Mouse (Mus musculus) limb, embryonic 14.5 days (tissue): ENCODE measurements at regions not wholly inside any gene's neighbourhood (a gene's known extent, or its start where the extent isn't known, plus 50 kb on each side); places are given as distances from the start of the nearest gene placed in this dataset.

ENCODE experiments used
- ATAC-seq: fragments of 200-750 bp; cut with Nextera tagmentation; 2 replicates; pipeline ENCODE4 v1.8.0; 2017; ENCODE audit warnings: low read depth, moderate number of reproducible peaks, moderate TSS enrichment; ENCODE audit not compliant: low FRiP score
- DNase-seq: peaks from one replicate; pipeline ENCODE4 v3.0.0-alpha.2; 2015; ENCODE audit warnings: low spot score
- H3K27ac ChIP-seq: fragments of 300-500 bp; sonication (generic); replicated peaks from 2 replicates; pipeline ENCODE4 v1.5.1; 2014; ENCODE audit warnings: low read depth, mild to moderate bottlenecking, low read length, moderate library complexity, mixed read lengths
- H3K27me3 ChIP-seq: fragments of 300-500 bp; sonication (generic); 2 replicates; pipeline ENCODE4 v1.6.1; 2014; ENCODE audit warnings: low read length, mixed read lengths; ENCODE audit not compliant: control insufficient read depth, insufficient read depth
- H3K36me3 ChIP-seq: fragments of 300-500 bp; sonication (generic); 2 replicates; pipeline ENCODE4 v1.6.1; 2014; ENCODE audit warnings: mild to moderate bottlenecking, low read length, moderate library complexity, mixed read lengths; ENCODE audit not compliant: control insufficient read depth, insufficient read depth
- H3K4me1 ChIP-seq: fragments of 300-500 bp; sonication (generic); 2 replicates; pipeline ENCODE4 v1.6.1; 2014; ENCODE audit warnings: antibody characterized with exemption, low read length, mixed read lengths; ENCODE audit not compliant: control insufficient read depth, insufficient read depth
- H3K4me2 ChIP-seq: fragments of 300-500 bp; sonication (generic); replicated peaks from 2 replicates; pipeline ENCODE4 v1.6.1; 2014; ENCODE audit warnings: low read depth, mild to moderate bottlenecking, low read length, moderate library complexity; ENCODE audit not compliant: severe bottlenecking
- H3K4me3 ChIP-seq: fragments of 300-500 bp; sonication (generic); replicated peaks from 2 replicates; pipeline ENCODE4 v1.5.1; 2014; ENCODE audit warnings: low read length
- H3K9ac ChIP-seq: fragments of 300-500 bp; sonication (generic); 2 replicates; pipeline ENCODE4 v1.6.1; 2014; ENCODE audit warnings: mild to moderate bottlenecking, low read depth, low read length, moderate library complexity; ENCODE audit not compliant: severe bottlenecking
- H3K9me3 ChIP-seq: fragments of 300-500 bp; sonication (generic); 2 replicates; pipeline ENCODE4 v1.6.1; 2016; ENCODE audit warnings: low read length; ENCODE audit not compliant: control insufficient read depth
- POLR2A ChIP-seq: fragments of 200-500 bp; IDR thresholded peaks from 2 replicates; pipeline ENCODE4 v1.8.0; 2012; ENCODE audit warnings: inconsistent platforms, mild to moderate bottlenecking, moderate library complexity, borderline replicate concordance; ENCODE audit not compliant: insufficient read depth, insufficient read length; ENCODE audit errors: extremely low read depth
- WGBS: fragments of 180-500 bp; shearing (Covaris S2); extraction: QIAGEN DNeasy Blood & Tissue Kit; methylation state at CpG from one replicate; pipeline ENCODE4 v1.1.7; 2014; 5-methylcytosine and 5-hydroxymethylcytosine counted together

GRCm38 (mm10) chr10:60938749-60939148 is 107.4 kb upstream of the Unc5b start:
- 83% methylated on average over 10 of the region's 10 CpGs for WGBS
- H3K4me2 ChIP-seq = no peak overlapping the region
- no peak for ATAC-seq
- H3K36me3 ChIP-seq = no peaks in the 10 kb centered on the region
- H3K4me3 ChIP-seq = no peak overlapping the region
- no peaks in the 10 kb centered on the region for H3K4me1 ChIP-seq
- H3K27ac ChIP-seq = no peak overlapping the region
- H3K9me3 ChIP-seq = no peaks in the 10 kb centered on the region
- H3K9ac ChIP-seq = no peak overlapping the region
- no peaks in the 10 kb centered on the region for H3K27me3 ChIP-seq
- DNase-seq = no peak
- TF ChIP-seq POLR2A = no peak

GRCm38 (mm10) chr10:60937517-60937866 is 106.1 kb upstream of the Unc5b start:
- no peaks in the 10 kb centered on the region for H3K27me3 ChIP-seq
- H3K4me3 ChIP-seq = no peak overlapping the region
- WGBS = 45% methylated on average over 7 of the region's 7 CpGs
- H3K27ac ChIP-seq = no peak overlapping the region
- no peaks in the 10 kb centered on the region for H3K4me1 ChIP-seq
- H3K9ac ChIP-seq = no peak overlapping the region
- H3K36me3 ChIP-seq = no peaks in the 10 kb centered on the region
- no peak for ATAC-seq
- H3K4me2 ChIP-seq = no peak overlapping the region
- H3K9me3 ChIP-seq = no peaks in the 10 kb centered on the region
- no peak for DNase-seq
- no peak for TF ChIP-seq POLR2A

- WGBS = 17% methylated on average over 13 of the region's 13 CpGs
- no peak for DNase-seq
- Histone ChIP-seq H3K9ac (no peak overlapping the region), H3K36me3 (no peaks in the 10 kb centered on the region), H3K9me3 (no peaks in the 10 kb centered on the region), H3K4me3 (no peak overlapping the region), H3K4me1 (no peaks in the 10 kb centered on the region), H3K27me3 (no peaks in the 10 kb centered on the region), H3K27ac (no peak overlapping the region), H3K4me2 (no peak overlapping the region)
- ATAC-seq = no peak
- TF ChIP-seq POLR2A = no peak
Measured at GRCm38 (mm10) chr10:60936659-60937516, 105.5 kb upstream of the Unc5b start.

GRCm38 (mm10) chr10:60934297-60935286 is 103.2 kb upstream of the Unc5b start:
- no peak overlapping the region for H3K4me3 ChIP-seq
- H3K9me3 ChIP-seq = no peaks in the 10 kb centered on the region
- 48% methylated on average over 13 of the region's 13 CpGs for WGBS
- no peak overlapping the region for H3K4me2 ChIP-seq
- no peak for TF ChIP-seq POLR2A
- no peaks in the 10 kb centered on the region for H3K4me1 ChIP-seq
- no peak overlapping the region for H3K27ac ChIP-seq
- no peak overlapping the region for H3K9ac ChIP-seq
- DNase-seq (peak; percentile 23), ATAC-seq (no peak)
- no peaks in the 10 kb centered on the region for H3K27me3 ChIP-seq
- no peaks in the 10 kb centered on the region for H3K36me3 ChIP-seq

- H3K27me3 ChIP-seq = no peaks in the 10 kb centered on the region
- H3K4me3 ChIP-seq = no peak overlapping the region
- H3K36me3 ChIP-seq = no peaks in the 10 kb centered on the region
- TF ChIP-seq POLR2A = no peak
- H3K4me2 ChIP-seq = no peak overlapping the region
- DNase-seq (no peak), ATAC-seq (no peak)
- H3K27ac ChIP-seq = no peak overlapping the region
- H3K4me1 ChIP-seq = no peaks in the 10 kb centered on the region
- H3K9me3 ChIP-seq = no peaks in the 10 kb centered on the region
- WGBS = 18% methylated on average over 6 of the region's 7 CpGs
- H3K9ac ChIP-seq = no peak overlapping the region
Measured at GRCm38 (mm10) chr10:60933891-60934290, 102.5 kb upstream of the Unc5b start.
